Mouse (Mus musculus): ENCODE results near the gene St6galnac5. TPM values are rescaled to one million over a fixed set of nuclear protein-coding genes. Genes with fewer than 3 reads are reported as not detected.

Gene St6galnac5
- total and polyA plus RNA-seq, 3 experiments: 0.04 TPM; not detected in 2

DNA sequence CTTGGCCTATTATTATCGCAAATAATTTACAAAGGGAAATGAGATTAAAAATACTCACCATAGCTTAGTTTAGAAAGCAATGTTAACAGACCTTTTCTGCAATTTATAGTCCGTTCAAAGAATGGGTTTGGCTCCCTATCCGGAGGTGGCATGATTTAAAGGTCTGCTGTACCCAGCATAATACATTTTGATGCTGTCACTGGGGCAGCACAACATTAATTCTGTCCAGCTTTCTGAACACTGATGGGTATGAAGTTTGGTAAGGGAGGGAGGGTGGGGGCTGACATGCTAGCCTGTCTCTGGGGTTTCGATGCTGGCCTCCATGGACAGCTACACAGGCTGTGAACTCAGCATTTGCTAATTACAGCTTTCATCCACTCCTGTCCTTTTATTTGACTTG, 149.6 kb downstream of the St6galnac5 start:
- peaks cover 2% of the 10 kb centered on the region for H3K9me3 ChIP-seq (replicated peaks; ENCODE audit: low read length)
- H3K4me1 ChIP-seq (ENCODE audit: control insufficient read depth in 1 of 2, insufficient read depth in 2 of 2): 0 out of 4 replicates have a peak, but pooled peaks cover 0 to 2% of the 10 kb centered on the region in 2 experiments
- no peak overlapping the region for H3K4me2 ChIP-seq (ENCODE audit: insufficient read depth, low read depth, poor library complexity, severe bottlenecking)
- dilution Hi-C loops (cut with MboI; ENCODE audit: extremely low pct_ligation_motif_present, extremely low pct_unique_long_range_greater_than_20kb, low sequenced_read_pairs): no loop called here
- no peak for DNase-seq (ENCODE audit: extremely low read depth)
- TF ChIP-seq TBP (conservative IDR thresholded peaks at IDR 0.05; ENCODE audit: low read depth, low read length) (no peak), GABPA (IDR thresholded peaks at IDR 0.05; ENCODE audit: insufficient replicate concordance, low read depth, low read length) (no peak), NRF1 (IDR thresholded peaks at IDR 0.05; ENCODE audit: low read depth, low read length) (no peak), EP300 (IDR thresholded peaks at IDR 0.05; ENCODE audit: low read length) (no peak), ZNF384 (IDR thresholded peaks at IDR 0.05; ENCODE audit: low read depth, low read length) (no peak), RCOR1 (conservative IDR thresholded peaks at IDR 0.05; ENCODE audit: low read depth, low read length) (no peak), ZKSCAN1 (IDR thresholded peaks at IDR 0.05; ENCODE audit: borderline replicate concordance, low read depth, low read length) (no peak), CHD2 (IDR thresholded peaks at IDR 0.05; ENCODE audit: low read length) (no peak), JUN (IDR thresholded peaks at IDR 0.05; ENCODE audit: insufficient read depth, low read depth, low read length) (no peak), MXI1 (IDR thresholded peaks at IDR 0.05; ENCODE audit: low read depth, low read length) (no peak), MAZ (IDR thresholded peaks at IDR 0.05; ENCODE audit: low read depth, low read length) (no peak), USF2 (conservative IDR thresholded peaks at IDR 0.05; ENCODE audit: low read depth, low read length) (no peak), ETS1 (conservative IDR thresholded peaks at IDR 0.05; ENCODE audit: low read depth, low read length) (no peak), SIN3A (IDR thresholded peaks at IDR 0.05; ENCODE audit: low read length) (no peak), SMC3 (IDR thresholded peaks at IDR 0.05; ENCODE audit: low read depth, low read length) (no peak)
- H3K79me2 ChIP-seq (replicated peaks; ENCODE audit: control insufficient read depth, extremely low read depth, insufficient read depth, poor library complexity, severe bottlenecking): no peaks in the 10 kb centered on the region
- no peak overlapping the region for H3K9ac ChIP-seq (ENCODE audit: insufficient read depth, low read depth)
- no peaks in the 10 kb centered on the region for H3K36me3 ChIP-seq (replicated peaks in 1 of 2; ENCODE audit: control insufficient read depth in 1 of 2, insufficient read depth in 1 of 2, low read length in 1 of 2)
- no peaks in the 10 kb centered on the region for H3K27me3 ChIP-seq (replicated peaks)
- H3K4me3 ChIP-seq (replicated peaks in 1 of 3; ENCODE audit: low read depth in 2 of 3, low read length in 2 of 3, poor library complexity in 1 of 3): no peak overlapping the region
- in situ Hi-C loops (cut with MboI; ENCODE audit: low pct_ligation_motif_present, low pct_unique_long_range_greater_than_20kb, low sequenced_read_pairs): no loop called here
- H3K27ac ChIP-seq (ENCODE audit: insufficient read depth, low read depth): no peak overlapping the region

- no peak overlapping the region for H3K27ac ChIP-seq (ENCODE audit: insufficient read depth, low read depth)
- TF ChIP-seq NELFE (IDR thresholded peaks at IDR 0.05; ENCODE audit: low read depth, low read length) (no peak), HCFC1 (IDR thresholded peaks at IDR 0.05; ENCODE audit: low read depth, low read length) (no peak), JUN (IDR thresholded peaks at IDR 0.05; ENCODE audit: insufficient read depth, low read depth, low read length) (no peak), E2F4 (IDR thresholded peaks at IDR 0.05; ENCODE audit: insufficient replicate concordance, low read depth, low read length) (no peak), GABPA (IDR thresholded peaks at IDR 0.05; ENCODE audit: insufficient replicate concordance, low read depth, low read length) (no peak), TCF12 (IDR thresholded peaks at IDR 0.05; ENCODE audit: low read depth, low read length) (no peak), MAFK (IDR thresholded peaks at IDR 0.05; ENCODE audit: insufficient replicate concordance, low read length) (no peak)
- no peaks in the 10 kb centered on the region for H3K27me3 ChIP-seq (replicated peaks)
- in situ Hi-C loops (cut with MboI; ENCODE audit: low pct_ligation_motif_present, low pct_unique_long_range_greater_than_20kb, low sequenced_read_pairs) (no loop called here), dilution Hi-C loops (cut with MboI; ENCODE audit: extremely low pct_ligation_motif_present, extremely low pct_unique_long_range_greater_than_20kb, low sequenced_read_pairs) (no loop called here)
- no peak overlapping the region for H3K9ac ChIP-seq (ENCODE audit: insufficient read depth, low read depth)
- H3K79me2 ChIP-seq (replicated peaks; ENCODE audit: control insufficient read depth, extremely low read depth, insufficient read depth, poor library complexity, severe bottlenecking): no peaks in the 10 kb centered on the region
- H3K4me3 ChIP-seq (replicated peaks in 1 of 3; ENCODE audit: low read depth in 2 of 3, low read length in 2 of 3, poor library complexity in 1 of 3): no peak overlapping the region
- no peak overlapping the region for H3K4me2 ChIP-seq (ENCODE audit: insufficient read depth, low read depth, poor library complexity, severe bottlenecking)
- no peaks in the 10 kb centered on the region for H3K36me3 ChIP-seq (replicated peaks in 1 of 2; ENCODE audit: control insufficient read depth in 1 of 2, insufficient read depth in 1 of 2, low read length in 1 of 2)
- H3K9me3 ChIP-seq (replicated peaks; ENCODE audit: low read length): peaks cover 2% of the 10 kb centered on the region
- 0 out of 4 replicates have a peak, but pooled peaks cover 0 to 2% of the 10 kb centered on the region in 2 experiments for H3K4me1 ChIP-seq (ENCODE audit: control insufficient read depth in 1 of 2, insufficient read depth in 2 of 2)
- no peak for DNase-seq (ENCODE audit: extremely low read depth)
Observed at GRCm38 (mm10) chr3:152831974-152832373, 150.1 kb downstream of the St6galnac5 start.

Data from CH12.LX (cell line).